7 mouse cellular contexts compared by ENCODE assay signal in the genomic region with DNA sequence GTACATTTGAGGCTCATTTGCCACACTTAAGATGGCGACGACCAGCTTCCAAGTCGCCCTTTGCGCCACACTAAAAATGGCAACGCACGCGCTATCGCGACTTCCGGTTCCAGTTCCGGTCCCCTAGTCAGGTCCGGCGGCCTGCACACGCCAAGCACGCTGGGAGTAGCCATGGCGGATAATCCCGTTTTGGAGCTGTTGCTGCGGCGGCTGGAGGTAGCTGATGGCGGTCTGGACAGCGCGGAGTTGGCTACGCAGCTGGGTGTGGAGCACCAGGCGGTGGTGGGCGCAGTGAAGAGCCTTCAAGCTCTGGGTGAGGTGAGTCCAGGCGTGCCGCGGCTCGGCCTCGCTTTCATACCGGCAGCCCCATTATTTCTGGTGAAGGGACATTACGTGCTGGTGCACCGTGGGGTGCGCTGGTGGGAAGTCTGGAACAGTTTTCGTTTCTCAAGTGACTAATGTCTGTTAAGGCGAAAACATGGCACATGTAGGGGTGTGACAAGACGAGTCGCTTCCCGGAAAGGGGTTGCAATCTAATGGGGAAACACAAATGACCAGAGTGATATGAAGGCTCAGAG. TPM values are rescaled to one million over a fixed set of nuclear protein-coding genes. Genes with fewer than 3 reads are reported as not detected.
A peak's percentile ranks its signal among the peaks of the same experiment; 100 is the strongest.
DNase-seq lines count a peak whose midpoint lies in the region; ATAC-seq lines count a peak whose summit lies in the region.

A gene (plus strand): TSS at position 126 of the 578 bp plus-strand sequence.

- H3K36me3 ChIP-seq in intestine, embryonic 15.5 days, result peaks cover 19% of the 10 kb centered on the region; the same call in 1 of the 2 replicates
- H3K36me3 ChIP-seq in midbrain, embryonic 10.5 days, result peaks cover 34% of the 10 kb centered on the region

- no peaks in the 10 kb centered on the region for H3K27me3 ChIP-seq in intestine, embryonic 15.5 days (replicated peaks)
- H3K27me3 ChIP-seq in midbrain, embryonic 10.5 days (ENCODE audit: low read depth, poor library complexity, severe bottlenecking), result no peaks in the 10 kb centered on the region; the same call in 1 of the 2 replicates

- peak within 1 kb of the TSS; percentile 80 for H3K4me3 ChIP-seq in intestine, embryonic 15.5 days (replicated peaks)
- H3K4me3 ChIP-seq in midbrain, embryonic 10.5 days, result peak within 1 kb of the TSS; percentile 87

- H3K4me1 ChIP-seq in intestine, embryonic 15.5 days (replicated peaks), result peaks cover 12% of the 10 kb centered on the region
- peaks cover 13% of the 10 kb centered on the region for H3K4me1 ChIP-seq in midbrain, embryonic 10.5 days

- peak within 1 kb of the TSS; percentile 91 for H3K9ac ChIP-seq in intestine, embryonic 15.5 days

- no peaks in the 10 kb centered on the region for H3K9me3 ChIP-seq in intestine, embryonic 15.5 days
- no peaks in the 10 kb centered on the region for H3K9me3 ChIP-seq in midbrain, embryonic 10.5 days (replicated peaks)

- intact Hi-C loops in gastrocnemius, postnatal 36 days (cut with DNase I), result no loop called here
- intact Hi-C loops in left cerebral cortex, postnatal 25 days (cut with DNase I), result no loop called here

- ATAC-seq in intestine, embryonic 15.5 days, result peak; percentile 96

- peak within 1 kb of the TSS; percentile 81 for H3K27ac ChIP-seq in intestine, embryonic 15.5 days
- peak within 1 kb of the TSS; percentile 93 for H3K27ac ChIP-seq in midbrain, embryonic 10.5 days (replicated peaks)

- peak within 1 kb of the TSS; percentile 79 for H3K4me2 ChIP-seq in intestine, embryonic 15.5 days (replicated peaks)

- peak; percentile 94 for DNase-seq in adrenal gland, adult 2 months
- DNase-seq in embryo, embryonic 11.5 days (ENCODE audit: low read depth, low spot score), result peak; percentile 87
- peak; percentile 88 to 92 for DNase-seq in gastrocnemius, postnatal 36 days
- DNase-seq in left cerebral cortex, postnatal 25 days (ENCODE audit: low spot score in 2 of 2), result peak; percentile 94 to 97
- peak; percentile 96 for DNase-seq in midbrain, embryonic 10.5 days (ENCODE audit: low spot score)
- DNase-seq in right cerebral cortex, postnatal 4 days, result peak; percentile 88

- WGBS in intestine, embryonic 15.5 days, result under 1% methylated on average over 39 of the region's 39 CpGs
- WGBS in midbrain, embryonic 10.5 days, result under 1% methylated on average over 39 of the region's 39 CpGs

RNA-seq across cellular contexts. Expression of the gene that starts here (rescaled TPM):
- 10 to 100 TPM; 61.6 to 69.3 TPM for total RNA-seq in adrenal gland, adult 2 months (2021)
- 45.3 and 51.4 TPM in 2 replicates for polyA plus RNA-seq in adrenal gland, adult 2 months (2012; rRNA removed)
- 10 to 100 TPM; 22.1 to 26.2 TPM for total RNA-seq in gastrocnemius, postnatal 36 days (2021)
- polyA plus RNA-seq in intestine, embryonic 15.5 days (2015; fragmentation: Nextera tagmentation; extraction: Ambion mirVana), result 83.1 and 92.7 TPM in 2 replicates
- total RNA-seq in left cerebral cortex, postnatal 25 days (2021), result 10 to 100 TPM; 42.5 to 46.0 TPM
- 133 and 139 TPM in 2 replicates for polyA plus RNA-seq in midbrain, embryonic 10.5 days (2016; fragmentation: Nextera tagmentation; extraction: Ambion mirVana)

Comparison
In these comparisons a context has a peak if more than half of its experiments do, and no peak if none do; other contexts are left out.
1. Peak in every context shown above with its lines: DNase-seq, ATAC-seq, H3K4me3 ChIP-seq and H3K27ac ChIP-seq.